Comparison of ENCODE assay signal across 10 mouse cellular contexts in genomic region chr3:101670561-101671001, GRCm38 (mm10).
DNase-seq lines count a peak whose midpoint lies in the region; ATAC-seq and TF ChIP-seq lines count a peak whose summit lies in the region.
"Had no signal": no experiment of that assay in that cellular context is flagged by ENCODE, and none has a peak within 500 bp of the region (broad histone marks: within the 10 kb centered on the region; RNA-seq: fewer than 3 reads in every experiment).

No protein-coding gene starts in this region.

- no peak overlapping the region for H3K27ac ChIP-seq in CH12.LX (ENCODE audit: insufficient read depth, low read depth)
- H3K27ac ChIP-seq in forebrain, embryonic 16.5 days (ENCODE audit: low read length): no peak overlapping the region
- H3K27ac ChIP-seq in forebrain, embryonic 11.5 days (ENCODE audit: low read depth, low read length): no peak overlapping the region
- H3K27ac ChIP-seq: layer of hippocampus, adult 2 months; neural tube, embryonic 13.5 days had no signal

- no peak overlapping the region for H3K4me2 ChIP-seq in CH12.LX (ENCODE audit: insufficient read depth, low read depth, poor library complexity, severe bottlenecking)
- no peak overlapping the region for H3K4me2 ChIP-seq in forebrain, embryonic 16.5 days (ENCODE audit: low read length)
- no peak overlapping the region for H3K4me2 ChIP-seq in forebrain, embryonic 11.5 days (ENCODE audit: low read depth, low read length, severe bottlenecking)
- H3K4me2 ChIP-seq: neural tube, embryonic 13.5 days had no signal

- no peak overlapping the region for H3K4me3 ChIP-seq in CH12.LX (replicated peaks in 1 of 3; ENCODE audit: low read depth in 2 of 3, low read length in 2 of 3, poor library complexity in 1 of 3)
- no peak overlapping the region for H3K4me3 ChIP-seq in forebrain, embryonic 16.5 days (replicated peaks; ENCODE audit: low read length)
- no peak overlapping the region for H3K4me3 ChIP-seq in forebrain, embryonic 11.5 days (ENCODE audit: low read depth, low read length)
- H3K4me3 ChIP-seq: layer of hippocampus, adult 2 months; neural tube, embryonic 13.5 days had no signal

- WGBS in forebrain, embryonic 16.5 days: 34% methylated on average over 8 of the region's 8 CpGs
- WGBS in forebrain, embryonic 11.5 days: 55% methylated on average over 8 of the region's 8 CpGs

- ATAC-seq in hematopoietic stem cell, adult 5-6 weeks (replicated peaks in 1 of 2; ENCODE audit: insufficient read depth in 1 of 2, low FRiP score in 2 of 2, low TSS enrichment in 1 of 2, low read depth in 1 of 2, poor library complexity in 2 of 2, severe bottlenecking in 2 of 2): peak; percentile 87 to 91
- no peak for ATAC-seq in forebrain, embryonic 16.5 days
- no peak for ATAC-seq in forebrain, embryonic 11.5 days (replicated peaks; ENCODE audit: low FRiP score)

- no peaks in the 10 kb centered on the region for H3K27me3 ChIP-seq in CH12.LX (replicated peaks)
- H3K27me3 ChIP-seq in forebrain, embryonic 16.5 days (replicated peaks; ENCODE audit: control insufficient read depth, insufficient read depth, low read length): no peaks in the 10 kb centered on the region
- no peaks in the 10 kb centered on the region for H3K27me3 ChIP-seq in forebrain, embryonic 11.5 days (ENCODE audit: control insufficient read depth, insufficient read depth, low read length)
- H3K27me3 ChIP-seq: neural tube, embryonic 13.5 days had no signal

- peak; percentile 49 for DNase-seq in cerebellum, postnatal 14 days
- DNase-seq in cerebellum, adult 11 months: no peak
- DNase-seq in CH12.LX (ENCODE audit: extremely low read depth): no peak
- peak; percentile 60 for DNase-seq in lung, postnatal 14 days
- DNase-seq in spleen, postnatal 36 days (ENCODE audit: low spot score in 2 of 2): no peak
- no peak for DNase-seq in forebrain, embryonic 11.5 days (ENCODE audit: low spot score)

- no peak for TF ChIP-seq POLR2A in CH12.LX (IDR thresholded peaks at IDR 0.05; ENCODE audit: low read depth, low read length)

- peaks cover 0 to 8% of the 10 kb centered on the region in 2 experiments; a peak in 2 of 4 replicates for H3K4me1 ChIP-seq in CH12.LX (ENCODE audit: control insufficient read depth in 1 of 2, insufficient read depth in 2 of 2)
- H3K4me1 ChIP-seq in forebrain, embryonic 16.5 days (replicated peaks; ENCODE audit: control insufficient read depth, insufficient read depth, low read length): peaks cover 6% of the 10 kb centered on the region; the same call in 1 of the 2 replicates
- H3K4me1 ChIP-seq in forebrain, embryonic 11.5 days (replicated peaks; ENCODE audit: control insufficient read depth, insufficient read depth, low read length): peaks cover 7% of the 10 kb centered on the region

- in situ Hi-C loops in CH12.LX (cut with MboI; ENCODE audit: low pct_ligation_motif_present, low pct_unique_long_range_greater_than_20kb, low sequenced_read_pairs): no loop called here

- dilution Hi-C loops in CH12.LX (cut with MboI; ENCODE audit: extremely low pct_ligation_motif_present, extremely low pct_unique_long_range_greater_than_20kb, low sequenced_read_pairs): no loop called here

- no peaks in the 10 kb centered on the region for H3K9me3 ChIP-seq in CH12.LX (replicated peaks; ENCODE audit: low read length)
- no peaks in the 10 kb centered on the region for H3K9me3 ChIP-seq in forebrain, embryonic 16.5 days (ENCODE audit: control insufficient read depth, low read length)
- no peaks in the 10 kb centered on the region for H3K9me3 ChIP-seq in forebrain, embryonic 11.5 days (ENCODE audit: control insufficient read depth, low read length)
- H3K9me3 ChIP-seq: neural tube, embryonic 13.5 days had no signal

- no peak for TF ChIP-seq CTCF in CH12.LX (conservative IDR thresholded peaks at IDR 0.05 in 1 of 2, IDR thresholded peaks at IDR 0.05 in 1 of 2; ENCODE audit: low read depth in 2 of 2, low read length in 2 of 2)

- TF ChIP-seq RAD21 in CH12.LX (IDR thresholded peaks at IDR 0.05; ENCODE audit: low read depth, low read length): no peak

- H3K36me3 ChIP-seq in CH12.LX (replicated peaks in 1 of 2; ENCODE audit: control insufficient read depth in 1 of 2, insufficient read depth in 1 of 2, low read length in 1 of 2): no peaks in the 10 kb centered on the region
- no peaks in the 10 kb centered on the region for H3K36me3 ChIP-seq in forebrain, embryonic 16.5 days (ENCODE audit: control insufficient read depth, insufficient read depth)
- H3K36me3 ChIP-seq in forebrain, embryonic 11.5 days (ENCODE audit: control insufficient read depth, insufficient read depth, low read length): no peaks in the 10 kb centered on the region
- H3K36me3 ChIP-seq: neural tube, embryonic 13.5 days had no signal

- no peak overlapping the region for H3K9ac ChIP-seq in CH12.LX (ENCODE audit: insufficient read depth, low read depth)
- H3K9ac ChIP-seq in forebrain, embryonic 16.5 days (replicated peaks; ENCODE audit: low read depth, low read length): no peak overlapping the region
- H3K9ac ChIP-seq in forebrain, embryonic 11.5 days (ENCODE audit: low read length): no peak overlapping the region
- H3K9ac ChIP-seq: neural tube, embryonic 13.5 days had no signal

- TF ChIP-seq EP300 in CH12.LX (IDR thresholded peaks at IDR 0.05; ENCODE audit: low read length): peak; percentile 37; the same call in 1 of the 2 replicates

- no peaks in the 10 kb centered on the region for H3K79me2 ChIP-seq in CH12.LX (replicated peaks; ENCODE audit: control insufficient read depth, extremely low read depth, insufficient read depth, poor library complexity, severe bottlenecking)

TF ChIP-seq in CH12.LX, 34 proteins besides CTCF, POLR2A, EP300 and RAD21:
- TF ChIP-seq SIN3A (IDR thresholded peaks at IDR 0.05; ENCODE audit: low read length) (no peak), NRF1 (IDR thresholded peaks at IDR 0.05; ENCODE audit: low read depth, low read length) (no peak)

Comparison
In these comparisons a context has a peak if more than half of its experiments do, and no peak if none do; other contexts are left out.
1. DNase-seq: peak in cerebellum, postnatal 14 days (2 of 2) and lung, postnatal 14 days (single experiment); none in cerebellum, adult 11 months (single experiment), CH12.LX (single experiment), spleen, postnatal 36 days (0 of 2) and forebrain, embryonic 11.5 days (single experiment).
2. ATAC-seq: peak in hematopoietic stem cell, adult 5-6 weeks (2 of 2); none in forebrain, embryonic 16.5 days (single experiment) and forebrain, embryonic 11.5 days (single experiment).